Mouse (Mus musculus): ENCODE data around the gene Tnfrsf13b. TPM values are rescaled to one million over a fixed set of nuclear protein-coding genes. Genes with fewer than 3 reads are reported as not detected.

Gene Tnfrsf13b
- 1 to 10 TPM in 1 of 2 experiments, under 1 TPM in 1; 0.61 to 1.2 TPM for total RNA-seq (2021)
- long read RNA-seq, experiment 1, partial matches to known transcripts = 0 of 1 reads
- long read RNA-seq, experiment 1, other reads (novel, unspliced or antisense) = 0 of 1 reads
- long read RNA-seq, experiment 2, partial matches to known transcripts = 0 of 1 reads
- long read RNA-seq, experiment 2, other reads (novel, unspliced or antisense) = 0 of 1 reads

DNA sequence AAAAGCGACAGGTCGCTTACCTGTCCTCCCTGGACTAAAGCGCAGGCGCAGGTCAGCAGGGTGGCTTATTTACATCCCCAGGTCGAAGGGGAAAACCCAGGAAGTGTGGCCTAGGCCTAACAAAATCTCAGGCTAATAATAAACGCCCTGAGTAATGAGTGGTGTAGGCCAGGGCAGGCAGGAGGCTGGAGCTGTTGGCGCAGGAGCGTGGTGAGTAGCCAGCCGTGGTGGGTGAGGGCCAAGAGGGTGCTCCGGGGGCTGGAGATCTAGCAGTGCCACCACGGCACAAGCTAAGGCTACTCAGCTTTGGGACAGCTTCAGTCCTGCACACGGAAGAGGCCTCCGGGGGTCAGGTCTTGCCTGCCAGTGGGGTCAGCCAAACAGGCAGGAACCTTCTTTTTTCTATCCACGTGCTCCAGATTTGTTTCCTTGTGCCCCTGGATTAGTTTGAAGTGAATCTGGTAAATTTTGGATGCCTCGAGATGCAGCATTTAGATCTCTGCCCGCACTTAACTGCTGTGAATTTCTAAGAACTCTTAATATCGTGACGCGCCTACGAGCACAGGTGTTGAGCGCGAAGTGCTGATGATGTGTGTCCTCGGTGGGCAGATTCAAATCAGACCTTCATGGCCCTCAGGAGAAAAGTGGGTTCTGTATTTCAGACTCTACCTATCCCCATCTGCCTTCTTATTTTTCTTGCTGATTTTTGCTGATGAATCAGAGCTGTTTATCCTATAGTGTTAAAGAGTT, at the start of gene Tnfrsf13b:
Tnfrsf13b (plus strand) TSS at position 150 of the 750 bp plus-strand sequence.
- DNase-seq = no peak

DNA sequence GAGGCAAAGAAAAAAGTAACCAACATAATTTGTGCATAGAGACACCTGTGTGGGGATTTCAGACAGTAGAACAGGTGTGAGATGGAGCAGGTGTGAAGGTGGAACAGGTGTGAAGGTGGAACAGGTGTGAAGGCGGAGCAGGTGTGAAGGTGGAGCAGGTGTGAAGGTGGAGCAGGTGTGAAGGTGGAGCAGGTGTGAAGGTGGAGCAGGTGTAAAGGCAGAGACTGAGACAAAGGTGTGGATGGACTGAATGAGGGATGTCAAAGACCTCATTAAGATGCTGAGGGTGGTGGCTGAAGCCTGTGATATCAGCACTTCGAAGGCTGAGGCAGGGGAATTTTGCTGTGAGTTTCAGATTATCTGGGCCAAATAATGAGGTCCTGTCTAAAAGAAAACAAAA, 44.9 kb upstream of the Tnfrsf13b start:
- no peak for DNase-seq

DNA sequence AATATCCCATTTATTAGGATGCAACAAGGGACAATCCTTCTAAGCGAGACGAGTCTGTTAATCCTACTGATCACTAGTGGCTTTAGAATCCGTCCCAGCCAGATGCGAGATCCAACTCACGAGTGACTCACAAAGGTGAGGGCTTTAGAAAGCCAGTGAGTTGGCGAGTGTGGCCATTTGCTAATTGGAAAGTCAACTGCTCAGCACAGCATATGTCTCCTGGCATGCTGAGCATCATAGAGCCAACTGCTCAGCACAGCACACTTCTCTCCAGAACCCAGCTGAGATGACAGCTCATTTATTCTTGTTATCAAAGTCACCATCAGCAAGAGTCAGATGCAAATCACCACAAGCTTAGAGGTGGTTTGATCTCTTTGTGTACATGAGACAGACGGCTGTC, 36.4 kb upstream of the Tnfrsf13b start:
- no peak for DNase-seq

DNA sequence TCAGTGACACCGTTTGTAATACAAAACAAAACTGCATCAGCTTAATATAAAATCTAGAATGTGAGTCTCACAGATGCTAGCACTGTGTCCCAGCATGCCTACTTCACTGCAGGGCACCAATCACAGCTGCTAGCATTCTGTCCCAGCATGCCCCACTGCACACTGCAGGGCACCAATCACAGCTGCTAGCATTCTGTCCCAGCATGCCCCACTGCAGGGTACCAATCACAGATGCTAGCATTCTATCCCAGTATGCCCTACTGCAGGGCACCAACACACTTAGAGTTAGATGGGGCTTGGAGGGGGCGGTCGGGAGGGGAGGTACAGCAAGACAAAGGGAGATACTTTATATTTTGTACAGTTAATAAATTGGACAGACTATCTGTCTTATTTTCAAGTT, 35.4 kb upstream of the Tnfrsf13b start:
- DNase-seq = no peak

DNA sequence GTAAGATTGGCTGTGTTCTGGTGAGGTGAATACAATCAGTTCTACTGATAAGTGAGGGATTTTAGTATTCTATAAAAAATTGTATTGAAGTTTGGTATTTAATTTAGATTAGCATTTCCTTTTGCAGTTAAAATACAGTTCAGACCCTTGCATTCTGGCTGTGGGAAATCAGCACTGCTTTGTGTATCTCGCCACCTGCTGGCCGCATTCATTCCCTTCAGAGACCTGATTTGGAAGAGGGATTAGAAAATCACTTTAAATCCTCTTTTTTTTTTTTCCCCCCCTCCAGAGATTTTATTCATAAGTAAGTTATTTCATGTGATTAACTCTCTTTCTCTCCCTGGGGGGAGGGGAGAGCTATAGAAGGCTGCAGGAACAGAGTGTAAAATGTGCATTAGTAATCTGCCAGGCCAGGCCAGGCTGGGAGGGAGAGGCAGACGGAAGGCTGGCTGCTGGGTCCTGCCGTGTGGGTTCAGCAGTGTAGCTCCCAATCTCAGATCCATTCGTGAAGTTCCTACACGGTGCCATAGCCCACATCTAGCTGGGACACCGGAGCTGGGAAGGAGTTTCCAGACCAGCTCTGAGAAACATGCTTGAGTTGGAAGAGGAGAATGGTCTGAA, 34.8 kb upstream of the Tnfrsf13b start:
- DNase-seq = peak; percentile 78

DNA sequence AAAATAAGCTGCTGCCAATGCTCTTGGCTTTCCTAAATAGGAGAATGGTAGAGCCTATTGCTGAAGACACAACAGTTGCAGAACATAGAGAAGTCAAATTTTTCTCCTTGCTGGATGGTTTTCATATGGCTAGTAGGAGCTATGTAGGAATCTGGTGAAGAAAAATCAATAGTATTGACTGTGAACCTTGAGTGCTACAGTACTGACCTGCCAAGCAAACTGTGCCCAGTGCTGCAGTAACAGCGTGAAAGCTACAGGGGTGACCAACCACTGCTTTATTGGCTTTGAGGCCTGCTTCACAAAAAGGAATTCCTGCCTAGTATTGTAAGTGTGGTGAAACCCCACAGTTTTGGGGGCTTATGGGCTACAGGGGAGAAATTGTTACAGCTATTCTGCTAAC, 28.5 kb upstream of the Tnfrsf13b start:
- no peak for DNase-seq

DNA sequence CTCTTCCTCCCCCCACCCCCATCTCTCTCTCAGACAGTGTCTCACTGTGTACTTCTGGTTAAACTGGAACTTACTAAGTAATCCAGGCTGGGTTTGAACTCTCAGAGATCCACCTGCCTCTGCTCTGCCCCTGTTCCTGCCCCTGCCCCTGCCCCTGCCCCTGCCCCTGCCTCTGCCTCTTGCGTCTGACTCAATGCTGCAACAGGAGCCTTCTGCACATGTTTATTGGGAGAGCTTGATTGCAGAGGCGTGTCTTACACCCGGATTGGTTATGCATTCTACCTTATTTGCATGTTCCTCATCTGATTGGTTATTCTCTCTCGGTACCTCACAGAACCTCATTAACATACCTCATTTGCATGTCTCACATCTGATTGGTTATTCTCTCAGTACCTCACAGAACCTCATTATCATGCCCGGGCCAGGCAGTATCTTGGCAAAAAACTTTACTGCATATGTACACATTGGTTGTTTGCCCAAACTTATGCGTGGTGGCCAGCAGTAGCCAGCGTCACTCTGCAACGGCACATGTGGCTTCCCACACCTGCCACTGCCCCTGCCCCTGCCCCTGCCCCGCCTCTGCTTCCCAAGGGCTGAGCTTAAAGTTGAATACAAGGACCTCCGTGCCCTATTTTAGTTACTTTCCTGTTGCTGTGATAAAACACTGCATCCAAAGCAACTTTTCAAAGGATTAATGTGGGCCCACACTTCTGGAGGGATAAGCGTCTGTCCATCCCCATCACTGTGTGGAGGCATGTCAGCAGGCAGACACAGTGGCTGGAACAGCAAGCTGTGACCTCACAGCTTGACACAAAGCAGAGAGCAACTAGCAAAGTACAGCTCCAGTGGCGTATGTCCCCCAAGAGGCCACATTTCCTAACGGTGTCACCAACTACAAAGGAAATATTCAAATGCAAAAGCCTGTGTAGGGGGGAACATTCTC, 23.9 kb upstream of the Tnfrsf13b start:
- no peak for DNase-seq

DNA sequence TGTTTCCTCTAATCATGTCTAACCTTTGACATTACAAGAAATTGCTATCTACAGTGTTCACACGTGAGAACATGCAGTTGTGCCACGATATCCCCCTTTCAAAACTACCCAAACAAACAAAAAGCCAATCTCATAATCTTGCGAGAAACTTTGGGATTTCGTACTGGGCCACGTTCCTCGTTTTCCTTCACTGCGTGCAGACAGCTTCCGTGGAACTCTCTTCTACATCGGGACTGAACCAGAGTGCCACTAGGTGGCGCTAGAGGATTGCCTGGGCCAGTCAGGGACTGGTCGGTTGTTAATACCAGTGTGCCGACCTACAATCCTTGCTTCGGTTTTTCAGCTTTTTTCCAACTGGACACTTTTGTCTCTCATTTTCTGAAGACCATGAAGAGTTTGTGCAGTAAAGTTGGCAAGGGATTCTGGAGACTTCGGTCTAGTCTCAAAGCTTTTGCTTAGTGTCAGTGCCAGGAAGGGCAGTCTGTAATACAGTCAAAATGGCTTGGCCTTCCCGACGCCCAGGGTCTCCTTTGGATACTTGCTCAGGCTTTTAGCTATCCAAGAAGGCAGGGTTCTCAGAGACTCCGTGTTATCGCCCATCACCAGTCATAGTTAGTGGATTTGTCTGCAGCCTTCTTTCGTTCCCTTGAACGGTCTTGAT, 22.2 kb upstream of the Tnfrsf13b start:
- peak; percentile 92 for DNase-seq

DNA sequence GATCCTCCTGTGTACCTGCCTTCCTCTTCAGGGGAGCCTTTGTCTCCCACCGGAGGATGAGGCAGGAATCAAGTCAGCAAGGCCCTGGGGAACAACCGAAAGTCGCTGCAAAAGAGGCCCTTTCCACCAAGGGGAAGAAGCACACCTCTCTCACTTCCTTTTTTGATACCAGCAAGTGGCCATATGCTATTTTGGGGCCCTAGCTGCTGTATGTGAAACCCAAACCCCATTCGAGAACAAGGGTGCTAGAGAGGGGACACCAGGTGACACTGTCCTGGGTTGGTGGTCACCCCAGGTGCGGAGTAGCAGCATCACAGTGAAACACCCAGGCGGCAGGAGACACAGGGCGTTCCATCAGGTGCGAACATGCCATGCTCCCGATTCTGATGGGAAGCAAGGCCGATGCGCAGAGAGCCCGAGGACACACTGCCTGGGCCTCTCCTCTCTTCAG, 17.6 kb upstream of the Tnfrsf13b start:
- no peak for DNase-seq

DNA sequence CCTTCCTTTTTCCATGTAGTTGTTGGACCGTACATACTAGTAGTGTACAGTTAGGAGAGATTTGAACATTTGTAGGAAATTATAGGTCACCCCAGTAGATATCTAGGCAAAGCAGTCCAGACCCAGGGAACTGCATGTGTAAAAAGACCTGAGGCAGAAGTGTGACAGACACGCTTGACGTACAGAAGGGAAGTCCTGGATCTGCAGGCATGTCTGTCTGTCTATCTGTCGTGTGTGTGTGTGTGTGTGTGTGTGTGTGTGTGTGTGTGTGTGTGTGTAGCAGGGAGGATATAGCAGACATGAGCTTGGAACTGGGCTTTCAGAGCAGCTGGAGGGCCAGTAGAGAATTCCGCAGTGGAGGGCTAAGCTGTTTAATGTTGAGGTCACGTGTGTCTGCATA, 16.8 kb upstream of the Tnfrsf13b start:
- DNase-seq = no peak

DNA sequence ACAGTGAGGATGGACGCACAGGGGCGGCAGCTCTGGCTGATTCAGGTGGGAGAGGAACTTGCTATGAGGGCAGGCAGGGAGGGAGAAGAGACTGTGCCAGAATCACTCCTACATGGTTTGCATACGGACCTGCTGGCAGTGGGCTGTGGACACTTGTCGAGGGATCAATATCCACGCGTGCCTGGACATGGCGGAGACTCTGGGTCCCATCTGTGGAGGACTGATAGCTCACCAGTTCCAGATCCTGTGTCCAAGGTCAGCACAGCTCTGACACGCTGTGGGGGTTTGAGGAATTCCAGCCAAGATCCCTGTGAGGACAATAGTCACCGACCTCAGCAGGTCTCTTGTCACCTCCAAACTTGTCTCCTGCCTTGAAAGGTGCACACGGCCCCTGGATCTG, 16.4 kb upstream of the Tnfrsf13b start:
- no peak for DNase-seq

DNA sequence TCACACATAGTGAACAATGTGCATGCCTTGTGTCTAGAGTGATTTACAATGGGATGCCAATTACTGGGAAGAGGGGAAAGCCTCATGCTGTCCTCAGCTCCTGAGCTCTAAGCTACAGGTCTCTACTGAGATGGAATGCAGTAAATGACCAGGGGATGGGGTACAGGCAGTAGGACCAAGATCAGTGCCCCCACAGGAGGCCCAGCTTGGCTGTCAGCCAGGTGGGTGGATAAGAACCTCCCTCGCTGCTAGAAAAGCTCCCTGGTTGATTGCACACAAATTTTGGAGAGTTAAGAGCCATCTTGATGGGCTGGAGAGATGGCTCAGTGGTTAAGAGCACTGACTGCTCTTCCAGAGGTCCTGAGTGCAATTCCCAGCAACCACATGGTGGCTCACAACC, 15.6 kb upstream of the Tnfrsf13b start:
- DNase-seq = no peak

DNA sequence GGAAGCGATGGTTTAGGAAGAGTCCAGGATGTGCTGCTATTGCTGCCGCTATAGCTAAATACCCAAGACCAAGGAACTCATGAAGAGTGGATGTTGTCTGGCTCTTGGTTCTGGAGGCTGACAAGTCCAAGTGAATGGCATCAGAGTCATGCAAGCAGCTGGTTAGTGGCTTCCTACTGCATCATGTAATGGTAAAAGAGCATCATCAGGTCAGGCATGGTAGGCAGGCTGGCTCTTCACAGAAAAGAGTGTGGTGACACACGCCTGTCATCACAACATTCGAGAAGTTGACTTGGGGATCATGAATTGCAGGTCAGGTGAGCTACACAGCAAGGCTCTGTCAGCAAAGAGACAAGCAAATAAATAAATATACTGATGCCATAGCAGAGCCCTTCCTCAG, 15.1 kb upstream of the Tnfrsf13b start:
- no peak for DNase-seq

DNA sequence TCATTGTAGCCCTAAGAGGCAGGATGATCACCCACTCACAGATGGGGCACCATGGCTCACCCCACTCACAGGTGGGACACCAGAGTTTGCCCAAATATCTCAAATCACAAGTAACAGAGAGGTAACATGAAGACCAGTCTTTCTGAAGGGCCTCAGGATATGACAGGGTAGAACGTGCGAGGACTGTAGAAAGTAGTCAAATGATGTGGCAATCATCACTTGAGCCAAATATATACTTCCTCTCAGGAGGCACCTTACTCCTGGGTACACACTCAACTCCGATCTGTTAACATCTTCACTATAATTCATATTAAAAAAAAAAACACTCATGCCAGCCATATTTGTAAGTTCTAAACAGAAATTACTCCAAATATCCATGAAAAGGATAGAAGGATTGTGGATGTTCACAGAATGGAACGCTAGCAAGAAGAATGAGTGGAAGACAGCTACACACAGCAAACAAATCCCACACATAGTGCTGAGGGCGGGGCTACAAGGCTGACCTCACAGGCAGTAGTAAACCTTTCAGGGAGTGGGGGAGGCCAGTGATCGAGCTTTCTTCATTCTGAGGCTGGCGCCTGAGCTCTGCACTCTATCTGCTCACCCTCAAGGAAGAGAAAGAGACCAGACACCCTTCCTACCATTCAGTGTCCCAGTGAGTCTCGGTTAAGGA, 14.1 kb upstream of the Tnfrsf13b start:
- DNase-seq = no peak

DNA sequence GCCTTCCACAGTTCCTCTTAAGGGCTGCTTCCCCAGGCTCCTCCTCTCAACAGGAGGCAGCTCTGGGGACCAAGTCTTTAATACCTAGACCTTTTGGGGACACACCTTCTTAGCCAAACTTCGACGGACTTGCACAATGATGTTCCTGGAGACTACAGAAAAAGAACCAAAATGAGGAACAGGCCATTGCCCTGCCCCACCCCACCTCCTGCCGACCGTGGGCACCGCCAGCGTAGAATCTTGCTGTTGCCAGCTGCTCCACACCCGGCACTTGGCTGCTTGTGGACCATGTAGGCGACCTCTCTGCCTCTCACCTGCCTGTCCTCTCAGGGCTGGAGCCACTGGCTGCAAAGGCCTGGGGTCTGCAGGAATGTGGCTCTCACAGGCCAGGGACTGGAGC, 10.3 kb upstream of the Tnfrsf13b start:
- no peak for DNase-seq

DNA sequence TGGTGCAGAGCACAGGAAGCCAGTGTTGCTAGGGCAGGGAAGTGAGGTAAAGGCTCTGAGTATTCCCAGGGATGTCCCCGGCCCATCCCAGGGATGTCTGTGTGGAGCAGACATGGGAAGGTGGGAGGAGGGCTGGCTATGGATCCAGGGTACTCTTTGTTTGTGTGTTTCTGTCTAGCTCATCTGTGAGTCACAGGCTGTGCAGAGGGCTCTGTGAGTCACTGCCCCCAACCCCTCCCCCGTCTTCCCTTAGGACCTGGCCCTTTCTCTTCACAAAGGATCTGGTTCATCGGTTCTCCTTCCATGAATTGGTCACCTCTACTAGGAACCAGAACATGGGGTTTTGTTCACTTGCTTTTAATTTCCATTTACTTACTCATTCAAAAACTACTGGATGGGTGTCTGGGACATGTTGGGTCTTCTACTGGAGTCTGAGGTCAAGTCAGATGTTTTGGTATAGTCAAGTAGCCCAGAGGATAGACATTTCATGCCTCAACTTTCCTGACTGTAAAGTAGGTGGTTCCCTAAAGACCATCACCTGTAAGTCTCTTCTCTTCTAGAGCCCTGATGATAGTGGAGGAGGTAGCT, 6.5 kb upstream of the Tnfrsf13b start:
- no peak for DNase-seq

DNA sequence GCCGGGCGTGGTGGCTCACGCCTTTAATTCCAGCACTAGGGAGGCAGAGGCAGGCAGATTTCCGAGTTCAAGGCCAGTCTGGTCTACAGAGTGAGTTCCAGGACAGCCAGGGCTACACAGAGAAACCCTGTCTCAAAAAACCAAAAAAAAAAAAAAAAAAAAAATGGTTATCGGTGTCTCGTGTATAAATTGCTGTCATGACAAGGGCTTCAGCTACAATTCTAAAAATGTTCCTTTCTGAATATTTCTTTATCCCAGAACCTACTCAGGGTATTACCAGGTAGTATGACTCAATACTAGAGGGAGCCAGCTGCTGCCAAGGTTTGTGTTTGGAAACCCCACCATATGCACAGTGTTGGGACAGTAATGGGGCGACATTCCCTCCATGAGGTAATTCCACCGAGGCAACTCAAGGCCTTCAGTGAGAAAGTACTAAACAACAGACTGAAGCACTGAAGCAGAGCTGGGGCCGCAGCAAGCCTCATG, 4.2 kb upstream of the Tnfrsf13b start:
- no peak for DNase-seq

DNA sequence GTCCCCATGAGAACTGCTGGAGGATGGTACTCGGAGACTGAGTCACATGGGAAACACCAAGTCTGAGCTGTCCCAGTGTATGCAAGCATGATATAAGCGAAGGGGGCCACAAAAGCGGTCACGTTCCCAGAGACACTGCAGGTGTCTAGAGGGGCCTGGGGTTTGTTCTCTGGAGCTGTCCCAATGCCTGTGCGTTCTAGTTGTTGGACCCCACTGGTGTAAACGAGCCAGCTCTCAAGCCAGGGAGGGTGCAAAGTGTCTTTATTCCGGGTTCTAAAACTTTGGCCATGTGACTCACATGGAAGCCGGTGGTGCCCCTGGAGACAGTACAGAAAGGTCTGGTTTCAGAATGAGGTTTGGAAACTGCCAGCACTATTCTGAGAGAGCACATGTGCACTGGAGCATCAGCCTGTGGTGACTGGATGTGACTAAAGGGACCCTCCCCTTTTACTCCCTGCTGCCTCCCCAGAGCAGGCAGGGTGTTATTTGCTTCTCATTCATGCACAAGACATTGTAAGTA, 3.7 kb upstream of the Tnfrsf13b start:
- no peak for DNase-seq

DNA sequence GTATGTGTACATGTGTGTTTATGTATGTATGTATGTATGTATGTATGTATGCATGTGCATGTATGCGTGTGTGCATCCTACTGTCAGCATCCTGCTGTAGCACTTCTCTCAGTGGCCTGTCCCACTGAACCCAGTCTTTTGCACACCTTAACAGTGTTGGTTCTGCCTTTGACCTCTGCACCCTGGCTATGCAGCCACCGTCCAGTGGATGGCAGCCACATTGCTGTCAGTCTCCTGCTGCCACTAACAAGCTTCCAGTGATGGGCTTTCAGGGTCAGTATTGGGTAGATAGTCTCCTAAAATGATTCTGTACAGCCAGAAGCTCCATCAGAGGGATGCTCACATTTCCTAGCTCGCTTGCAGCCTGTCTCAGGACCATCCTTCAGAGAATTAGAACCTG, 2.7 kb upstream of the Tnfrsf13b start:
- DNase-seq = no peak

DNA sequence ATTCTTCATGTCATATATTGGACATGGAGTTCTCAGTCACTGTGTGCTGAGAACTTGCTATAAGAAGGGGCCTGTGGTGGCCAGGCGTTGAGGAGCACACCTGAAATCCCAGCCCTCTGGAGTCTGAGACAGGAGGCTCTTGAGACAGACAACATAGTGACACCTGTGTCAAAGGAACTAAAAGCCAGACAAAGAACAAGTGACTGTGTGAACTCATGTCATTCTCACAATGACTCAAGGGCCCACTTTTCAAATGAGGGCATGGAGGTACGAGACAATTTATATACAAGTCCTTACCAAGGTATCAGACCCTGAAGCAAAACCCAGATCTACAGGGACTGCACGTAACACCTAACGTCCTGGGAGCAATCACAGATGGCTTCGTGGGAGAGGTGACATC, 585 bp upstream of the Tnfrsf13b start:
- DNase-seq = no peak

Measured in gastrocnemius, postnatal 10 days (tissue).